Mouse (Mus musculus): ENCODE results near the gene Cpne2.

GRCm38 (mm10) chr8:94567159-94567849 is 34.5 kb downstream of the Cpne2 start:
- TF ChIP-seq CTCF (IDR thresholded peaks at IDR 0.05; ENCODE audit: borderline replicate concordance, extremely low read depth, insufficient read depth, insufficient read length) (no peak), POLR2A (IDR thresholded peaks at IDR 0.05; ENCODE audit: borderline replicate concordance, extremely low read depth, insufficient read depth, insufficient read length, poor library complexity, severe bottlenecking) (no peak)
